Mouse (Mus musculus) intestine, embryonic 16.5 days (tissue): Measurements from ENCODE around the gene Rab35. TPM values are rescaled to one million over a fixed set of nuclear protein-coding genes. Genes with fewer than 3 reads are reported as not detected.
A peak's percentile ranks its signal among the peaks of the same experiment; 100 is the strongest.

Source experiments
- ATAC-seq: fragments of 200-750 bp; cut with Nextera tagmentation; 2 replicates; pipeline ENCODE4 v1.8.0; 2017; ENCODE audit warnings: moderate TSS enrichment, moderate library complexity
- H3K27ac ChIP-seq: fragments of 300-500 bp; sonication (generic); 2 replicates; pipeline ENCODE4 v1.5.1; 2014; ENCODE audit warnings: mild to moderate bottlenecking, low read length
- H3K27me3 ChIP-seq: fragments of 300-500 bp; sonication (generic); replicated peaks from 2 replicates; pipeline ENCODE4 v1.6.1; 2014; ENCODE audit warnings: low read length, control low read depth, mixed read lengths; ENCODE audit not compliant: control insufficient read depth, insufficient read depth
- H3K36me3 ChIP-seq: fragments of 300-500 bp; sonication (generic); 2 replicates; pipeline ENCODE4 v1.6.1; 2014; ENCODE audit warnings: low read length, control low read depth; ENCODE audit not compliant: control insufficient read depth, insufficient read depth
- H3K4me1 ChIP-seq: fragments of 300-500 bp; sonication (generic); 2 replicates; pipeline ENCODE4 v1.6.1; 2014; ENCODE audit warnings: low read length, control low read depth, mixed read lengths; ENCODE audit not compliant: control insufficient read depth, insufficient read depth
- H3K4me2 ChIP-seq: fragments of 300-500 bp; sonication (generic); 2 replicates; pipeline ENCODE4 v1.6.1; 2014; ENCODE audit warnings: low read depth, low read length, control low read depth
- H3K4me3 ChIP-seq: fragments of 300-500 bp; sonication (generic); 2 replicates; pipeline ENCODE4 v1.5.1; 2014; ENCODE audit warnings: mild to moderate bottlenecking, low read length
- H3K9ac ChIP-seq: fragments of 300-500 bp; sonication (generic); 2 replicates; pipeline ENCODE4 v1.6.1; 2014; ENCODE audit warnings: low read depth, low read length
- H3K9me3 ChIP-seq: fragments of 300-500 bp; sonication (generic); 2 replicates; pipeline ENCODE4 v1.6.1; 2016; ENCODE audit warnings: low read length, control low read depth; ENCODE audit not compliant: control insufficient read depth
- WGBS: fragments of 180-500 bp; shearing (Covaris S2); extraction: QIAGEN DNeasy Blood & Tissue Kit; methylation state at CpG from one replicate; pipeline ENCODE4 v1.1.7; 2014; 5-methylcytosine and 5-hydroxymethylcytosine counted together
- polyA plus RNA-seq: library from polyadenylated mRNA; unstranded; fragments of >200 nt; fragmentation: Nextera tagmentation; extraction: Ambion mirVana; gene quantifications from 2 replicates; pipeline ENCODE4 v1.2.1, GENCODE M21; 2015

The Rab35 gene
- polyA plus RNA-seq, 1 experiment from 2014 or later, result 4.4 TPM

DNA sequence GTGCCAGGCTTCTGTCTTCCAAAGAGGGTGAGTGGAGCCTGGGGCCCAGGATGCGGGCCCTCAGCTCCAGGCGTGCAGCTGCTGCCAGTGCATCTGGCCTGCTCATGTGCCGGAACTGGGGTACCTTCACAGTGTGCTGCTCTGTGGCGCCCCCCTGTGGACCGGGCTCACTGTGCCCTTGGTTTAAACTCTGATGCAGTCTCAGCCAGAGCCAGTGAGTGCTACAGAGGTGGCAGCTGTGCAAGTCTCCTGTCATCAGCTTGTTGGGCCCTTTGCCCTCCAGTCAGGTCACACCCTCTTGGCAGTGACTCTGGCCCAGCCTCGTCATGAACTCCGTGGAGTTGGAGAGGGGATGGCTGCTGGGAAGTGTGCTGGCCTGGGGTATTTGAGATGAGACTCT, 16.8 kb upstream of the Rab35 start:
- Histone ChIP-seq H3K36me3 (peaks cover 38% of the 10 kb centered on the region), H3K4me1 (no peaks in the 10 kb centered on the region), H3K9ac (no peak overlapping the region), H3K27me3 (no peaks in the 10 kb centered on the region), H3K27ac (no peak overlapping the region), H3K9me3 (no peaks in the 10 kb centered on the region), H3K4me2 (no peak overlapping the region), H3K4me3 (no peak overlapping the region)
- whole genome bisulfite sequencing, result 81% methylated on average over 7 of the region's 7 CpGs
- ATAC-seq, result no peak

DNA sequence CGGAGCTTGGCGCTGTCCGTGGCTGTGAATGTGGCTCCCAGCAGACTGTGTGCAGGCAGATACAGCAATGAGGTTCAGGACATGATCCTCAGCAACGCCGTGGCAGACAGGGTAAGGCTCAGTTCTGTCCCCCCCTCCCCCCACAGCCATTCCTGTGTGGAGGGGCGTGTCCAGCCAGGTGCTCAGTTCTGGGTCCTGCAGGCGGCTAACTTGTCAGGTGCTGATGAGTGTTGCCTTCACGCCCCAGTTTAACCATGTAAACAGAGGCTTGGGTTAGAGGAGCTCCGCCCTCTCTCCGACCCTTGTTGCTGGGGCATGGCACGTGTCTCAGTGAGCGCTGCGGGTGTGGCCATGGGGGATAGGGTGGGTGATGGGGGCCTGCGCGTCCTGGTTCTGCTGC, 12.0 kb upstream of the Rab35 start:
- no peaks in the 10 kb centered on the region for H3K9me3 ChIP-seq
- H3K4me2 ChIP-seq, result no peak overlapping the region
- no peak overlapping the region for H3K4me3 ChIP-seq
- no peak overlapping the region for H3K27ac ChIP-seq
- 79% methylated on average over 15 of the region's 15 CpGs for WGBS
- peaks cover 26% of the 10 kb centered on the region for H3K36me3 ChIP-seq
- H3K4me1 ChIP-seq, result no peaks in the 10 kb centered on the region
- H3K27me3 ChIP-seq, result no peaks in the 10 kb centered on the region
- no peak overlapping the region for H3K9ac ChIP-seq
- 0 out of 2 replicates have a peak, but pooled peaks have one; percentile 30 for ATAC-seq

DNA sequence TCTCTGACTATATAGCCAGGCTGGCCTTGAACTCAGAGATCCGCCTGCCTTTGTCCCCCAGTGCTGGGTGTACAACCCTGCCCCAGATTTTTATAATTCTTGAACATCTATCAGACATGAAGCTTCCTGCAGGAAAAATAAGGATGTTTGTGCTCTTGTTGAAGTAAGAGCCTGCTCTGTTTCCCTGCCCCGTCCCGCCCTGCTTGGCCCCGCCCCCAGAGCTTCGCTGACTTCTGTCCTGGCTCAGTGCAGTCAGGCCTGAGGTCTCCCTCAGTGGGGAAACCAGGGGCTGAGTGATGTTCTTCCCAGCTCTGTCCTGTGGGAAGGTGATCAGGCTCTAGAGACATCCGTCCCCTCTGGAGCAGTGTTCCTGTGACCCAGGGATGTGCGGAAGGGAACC, 9.0 kb upstream of the Rab35 start:
- H3K4me2 ChIP-seq, result no peak overlapping the region
- no peak overlapping the region for H3K4me3 ChIP-seq
- H3K9ac ChIP-seq, result no peak overlapping the region
- no peak overlapping the region for H3K27ac ChIP-seq
- no peaks in the 10 kb centered on the region for H3K4me1 ChIP-seq
- H3K36me3 ChIP-seq, result peaks cover 7% of the 10 kb centered on the region
- H3K9me3 ChIP-seq, result no peaks in the 10 kb centered on the region
- no peaks in the 10 kb centered on the region for H3K27me3 ChIP-seq
- ATAC-seq, result no peak
- WGBS, result 79% methylated on average over 7 of the region's 7 CpGs

DNA sequence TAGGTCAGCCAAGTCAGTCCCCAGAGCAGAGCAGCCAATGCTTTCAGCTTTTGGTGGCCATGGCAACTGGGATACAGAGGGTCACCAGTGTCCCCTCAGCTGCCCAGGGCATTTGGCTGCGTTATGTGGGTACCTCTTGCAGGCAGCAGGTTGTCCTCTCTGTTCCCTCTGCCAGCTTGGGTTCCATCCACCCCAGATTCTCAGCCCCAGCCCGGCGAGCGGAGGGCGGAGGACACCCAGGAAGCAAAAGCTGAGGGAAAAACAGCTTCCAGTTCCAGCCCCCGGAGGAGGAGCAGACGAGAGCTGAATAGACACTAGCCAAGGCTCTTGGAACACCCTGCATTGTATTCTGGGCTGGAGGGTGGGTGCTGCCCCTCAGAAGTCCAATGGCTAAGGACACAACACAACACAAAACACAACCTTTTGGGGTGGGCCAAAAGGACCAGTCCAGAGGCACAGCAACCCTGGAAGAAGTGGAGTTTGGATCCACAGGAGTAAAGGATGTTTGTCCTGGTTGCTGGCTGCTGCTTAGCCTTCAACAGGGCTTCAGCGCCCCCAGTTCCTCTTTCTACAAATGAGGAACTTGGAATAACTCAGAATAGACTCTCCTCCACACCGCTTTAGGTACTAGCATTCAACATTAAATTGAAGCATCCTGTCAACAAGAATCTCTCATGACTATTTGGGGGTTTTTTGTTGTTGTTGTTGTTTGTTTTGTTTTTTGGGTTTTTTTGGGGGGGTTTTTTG, 7.8 kb upstream of the Rab35 start:
- Histone ChIP-seq H3K4me3 (no peak overlapping the region), H3K4me2 (no peak overlapping the region), H3K4me1 (no peaks in the 10 kb centered on the region), H3K27ac (no peak overlapping the region), H3K36me3 (peaks cover 7% of the 10 kb centered on the region), H3K27me3 (no peaks in the 10 kb centered on the region), H3K9ac (no peak overlapping the region), H3K9me3 (no peaks in the 10 kb centered on the region)
- 83% methylated on average over 9 of the region's 9 CpGs for WGBS
- no peak for ATAC-seq

DNA sequence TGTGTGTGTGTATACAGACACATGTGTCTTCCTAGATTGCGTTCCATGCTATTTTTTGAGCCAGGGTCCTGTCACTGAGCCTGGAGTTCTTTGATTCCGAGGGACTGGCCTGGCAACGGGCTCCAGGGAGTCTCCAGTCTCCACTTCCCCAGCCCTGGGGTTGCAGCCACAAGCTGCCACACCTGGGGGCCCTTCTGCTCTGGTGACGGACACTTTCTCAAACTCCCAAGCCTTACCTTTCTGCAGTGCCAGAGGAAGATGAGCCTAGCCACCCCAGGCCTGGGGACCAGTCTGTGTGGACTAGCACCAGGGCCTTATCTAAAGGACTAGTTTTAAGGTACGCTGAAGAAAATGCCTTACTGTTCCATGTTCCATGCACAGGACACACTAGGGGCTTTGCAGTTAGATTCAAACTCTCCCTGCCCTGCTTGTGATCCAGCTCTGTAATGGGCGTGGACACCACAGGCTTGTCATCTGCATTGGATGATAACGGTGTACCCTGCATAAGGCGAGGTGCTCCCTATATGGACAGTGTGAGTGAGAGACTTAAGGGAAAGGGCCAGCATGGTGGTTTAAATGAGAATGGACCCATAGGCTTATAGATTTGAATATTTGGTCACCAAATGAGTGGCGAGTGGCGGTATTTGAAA, 5.3 kb upstream of the Rab35 start:
- Histone ChIP-seq H3K9me3 (no peaks in the 10 kb centered on the region), H3K4me2 (no peak overlapping the region), H3K36me3 (no peaks in the 10 kb centered on the region; the same call in 1 of the 2 replicates), H3K4me1 (peaks cover 7% of the 10 kb centered on the region), H3K27me3 (no peaks in the 10 kb centered on the region), H3K4me3 (no peak overlapping the region), H3K27ac (no peak overlapping the region), H3K9ac (no peak overlapping the region)
- 84% methylated on average over 10 of the region's 10 CpGs for WGBS
- ATAC-seq, result peak; percentile 52

DNA sequence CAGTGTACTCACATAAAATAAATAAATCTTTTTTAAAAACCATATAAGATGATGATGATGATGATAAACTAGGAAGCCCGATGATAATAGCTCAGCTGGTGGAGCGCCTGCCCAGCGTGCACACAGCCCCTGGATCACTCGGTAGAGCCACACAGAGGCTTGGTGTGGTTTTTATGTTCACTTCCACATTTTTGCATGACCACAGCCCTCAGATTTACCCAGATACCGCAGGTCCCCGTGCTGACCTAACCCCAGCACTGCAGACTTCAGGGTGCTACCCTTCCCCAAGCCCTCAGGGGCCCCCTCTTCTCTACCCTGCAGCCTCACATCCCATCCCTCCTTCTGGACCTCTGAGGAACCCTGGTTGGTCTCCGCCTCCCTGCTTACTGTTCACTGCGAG, 3.6 kb upstream of the Rab35 start:
- H3K27ac ChIP-seq, result no peak overlapping the region
- H3K9ac ChIP-seq, result no peak overlapping the region
- ATAC-seq, result no peak
- no peaks in the 10 kb centered on the region for H3K27me3 ChIP-seq
- no peak overlapping the region for H3K4me3 ChIP-seq
- peaks cover 12% of the 10 kb centered on the region for H3K4me1 ChIP-seq
- 67% methylated on average over 8 of the region's 8 CpGs for WGBS
- no peaks in the 10 kb centered on the region for H3K36me3 ChIP-seq
- no peak overlapping the region for H3K4me2 ChIP-seq
- H3K9me3 ChIP-seq, result no peaks in the 10 kb centered on the region

DNA sequence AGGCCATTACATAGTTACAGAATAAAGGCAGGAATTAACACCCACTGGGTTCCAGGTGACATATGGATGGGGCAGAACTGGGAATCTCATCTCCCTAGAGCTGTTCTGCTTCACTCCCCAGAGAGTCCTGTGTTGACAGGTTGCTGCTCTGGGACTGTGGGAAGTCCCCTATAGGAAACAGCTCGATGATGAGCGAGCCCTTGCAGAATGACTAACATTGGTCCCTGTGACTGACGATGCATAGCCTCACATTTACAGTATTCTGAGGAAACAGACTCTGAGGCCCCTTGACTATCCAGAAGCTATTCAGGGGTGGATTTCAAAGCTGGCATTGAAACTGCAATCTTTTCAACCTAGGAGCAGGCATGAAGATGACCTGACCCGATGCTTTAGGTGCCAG, 2.0 kb upstream of the Rab35 start:
- no peak for ATAC-seq
- Histone ChIP-seq H3K4me2 (no peak overlapping the region), H3K36me3 (no peaks in the 10 kb centered on the region), H3K9me3 (no peaks in the 10 kb centered on the region), H3K4me3 (no peak overlapping the region), H3K27ac (no peak overlapping the region), H3K27me3 (no peaks in the 10 kb centered on the region), H3K4me1 (peaks cover 18% of the 10 kb centered on the region), H3K9ac (no peak overlapping the region)
- WGBS, result 91% methylated on average over 4 of the region's 4 CpGs

DNA sequence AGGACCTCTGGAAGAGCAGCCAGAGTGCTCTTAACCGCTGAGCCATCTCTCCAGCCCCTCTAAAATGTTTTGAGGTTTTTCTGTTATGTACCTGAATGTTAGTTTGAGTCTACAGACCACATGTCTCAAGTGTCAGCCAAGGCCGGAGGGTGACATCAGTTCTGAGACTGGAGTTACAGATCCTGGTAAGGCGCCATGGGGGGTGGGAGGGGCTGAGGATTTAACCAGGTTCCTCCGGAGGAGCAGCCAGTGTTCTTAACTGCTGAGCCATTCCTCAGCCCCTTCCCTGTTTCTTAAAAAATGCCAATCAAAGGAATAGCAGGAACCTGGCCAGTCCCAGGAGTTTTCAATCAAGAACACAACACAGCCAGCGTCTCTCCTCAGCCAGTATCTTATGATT, 1.4 kb upstream of the Rab35 start:
- H3K36me3 ChIP-seq, result no peaks in the 10 kb centered on the region
- H3K27ac ChIP-seq, result no peak overlapping the region
- H3K4me1 ChIP-seq, result peaks cover 21% of the 10 kb centered on the region
- H3K9me3 ChIP-seq, result no peaks in the 10 kb centered on the region
- no peak overlapping the region for H3K9ac ChIP-seq
- H3K4me3 ChIP-seq, result no peak overlapping the region
- no peaks in the 10 kb centered on the region for H3K27me3 ChIP-seq
- ATAC-seq, result no peak
- 55% methylated on average over 5 of the region's 5 CpGs for WGBS
- no peak overlapping the region for H3K4me2 ChIP-seq

DNA sequence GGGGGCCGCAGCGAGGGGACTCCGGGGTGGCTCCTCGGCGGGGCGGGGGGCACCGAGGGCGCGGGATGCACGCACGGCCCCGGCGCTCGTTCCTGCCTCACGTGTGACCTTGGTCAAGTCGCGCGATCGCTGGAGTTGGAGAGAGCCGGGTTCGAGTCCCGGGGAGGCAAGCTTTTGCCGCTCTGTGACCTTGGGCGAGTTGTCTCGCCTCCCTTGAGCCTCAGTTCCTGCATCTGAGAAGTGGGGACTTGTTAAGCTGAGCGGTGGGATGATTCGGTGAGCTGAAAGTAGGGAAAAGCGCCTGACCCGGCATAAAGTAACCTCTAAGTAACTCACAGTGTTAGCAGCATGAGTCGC, 628 bp downstream of the Rab35 start:
- Histone ChIP-seq H3K36me3 (no peaks in the 10 kb centered on the region), H3K4me1 (peaks cover 28% of the 10 kb centered on the region), H3K27ac (peak overlapping the region; percentile 85), H3K9ac (peak overlapping the region; percentile 90), H3K27me3 (no peaks in the 10 kb centered on the region), H3K4me3 (peak overlapping the region; percentile 86), H3K9me3 (no peaks in the 10 kb centered on the region), H3K4me2 (peak overlapping the region; percentile 69)
- WGBS, result under 1% methylated on average over 23 of the region's 30 CpGs
- peak; percentile 7 for ATAC-seq
